Mouse (Mus musculus) 3T3-L1 (cell line): ENCODE measurements at regions not wholly inside any gene's neighbourhood (a gene's known extent, or its start where the extent isn't known, plus 50 kb on each side); places are given as distances from the start of the nearest gene placed in this dataset.

Experiments used
- DNase-seq: peaks from one replicate; pipeline ENCODE4 v3.0.0-alpha.2; 2015; ENCODE audit warnings: low read depth, low spot score

GRCm38 (mm10) chr4:89401696-89402095 lies 90.9 kb upstream of the Cdkn2b start:
- DNase-seq, result peak; percentile 81

GRCm38 (mm10) chr4:89400342-89400741 lies 89.5 kb upstream of the Cdkn2b start:
- no peak for DNase-seq

- no peak for DNase-seq
Measured at GRCm38 (mm10) chr4:89399277-89399676, 88.4 kb upstream of the Cdkn2b start.

- no peak for DNase-seq
Measured at GRCm38 (mm10) chr4:89396020-89396419, 85.2 kb upstream of the Cdkn2b start.

GRCm38 (mm10) chr4:89395336-89395735 lies 84.5 kb upstream of the Cdkn2b start:
- no peak for DNase-seq

GRCm38 (mm10) chr4:89393251-89393711 lies 82.4 kb upstream of the Cdkn2b start:
- DNase-seq, result peak; percentile 89

GRCm38 (mm10) chr4:89392791-89393190 lies 82.0 kb upstream of the Cdkn2b start:
- no peak for DNase-seq

- no peak for DNase-seq
Measured at GRCm38 (mm10) chr4:89391463-89392308, 80.8 kb upstream of the Cdkn2b start.

GRCm38 (mm10) chr4:89383548-89383947 lies 72.7 kb upstream of the Cdkn2b start:
- DNase-seq, result no peak

GRCm38 (mm10) chr4:89382434-89382976 lies 71.7 kb upstream of the Cdkn2b start:
- no peak for DNase-seq

GRCm38 (mm10) chr4:89381763-89382162 lies 70.9 kb upstream of the Cdkn2b start:
- DNase-seq, result peak; percentile 48

GRCm38 (mm10) chr4:89381077-89381476 lies 70.2 kb upstream of the Cdkn2b start:
- DNase-seq, result no peak

GRCm38 (mm10) chr4:89380330-89380945 lies 69.6 kb upstream of the Cdkn2b start:
- no peak for DNase-seq

- no peak for DNase-seq
Measured at GRCm38 (mm10) chr4:89379622-89380329, 68.9 kb upstream of the Cdkn2b start.

GRCm38 (mm10) chr4:89372631-89373030 lies 61.8 kb upstream of the Cdkn2b start:
- peak; percentile 25 for DNase-seq

- DNase-seq, result no peak
Measured at GRCm38 (mm10) chr4:89368850-89369524, 58.1 kb upstream of the Cdkn2b start.

- DNase-seq, result no peak
Measured at GRCm38 (mm10) chr4:89366581-89367141, 55.8 kb upstream of the Cdkn2b start.

GRCm38 (mm10) chr4:89365875-89366274 lies 55.0 kb upstream of the Cdkn2b start:
- no peak for DNase-seq

GRCm38 (mm10) chr4:89363150-89363683 lies 52.4 kb upstream of the Cdkn2b start:
- peak; percentile 45 for DNase-seq

- no peak for DNase-seq
Measured at GRCm38 (mm10) chr4:89362650-89363049, 51.8 kb upstream of the Cdkn2b start.

- no peak for DNase-seq
Measured at GRCm38 (mm10) chr4:89361316-89361715, 50.5 kb upstream of the Cdkn2b start.
